Mouse (Mus musculus): ENCODE data around the gene Prr23a2. TPM values are rescaled to one million over a fixed set of nuclear protein-coding genes. Genes with fewer than 3 reads are reported as not detected.

The Prr23a2 gene
- polyA plus RNA-seq, 1 experiment from 2014 or later = not detected

DNA sequence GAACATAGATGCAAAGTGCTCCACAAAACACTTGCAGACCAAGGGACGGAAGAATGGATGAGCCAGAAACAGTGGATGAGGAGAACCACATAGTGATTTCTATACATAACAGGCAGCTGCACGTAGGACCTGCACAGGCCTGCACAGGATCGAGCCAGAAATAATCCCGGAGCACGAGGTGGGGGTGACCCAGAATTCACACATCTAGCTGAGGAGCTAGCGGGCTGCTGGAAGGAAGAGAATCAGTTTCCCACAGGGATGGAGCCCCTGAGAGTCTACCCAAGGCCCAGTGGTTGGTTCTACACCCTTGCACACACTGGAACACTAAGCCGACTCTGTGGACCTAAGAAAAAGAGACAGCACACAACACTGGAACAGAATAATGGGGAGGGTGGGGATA, 32.5 kb upstream of the Prr23a2 start:
- Histone ChIP-seq H3K36me3 (ENCODE audit: control insufficient read depth, insufficient read depth, low read length) (no peaks in the 10 kb centered on the region), H3K4me1 (ENCODE audit: control insufficient read depth, insufficient read depth, low read length) (peaks cover under 1% of the 10 kb centered on the region; the same call in 1 of the 2 replicates), H3K4me2 (ENCODE audit: low read depth, low read length) (no peak overlapping the region), H3K4me3 (ENCODE audit: low read depth, low read length) (no peak overlapping the region), H3K9me3 (ENCODE audit: control insufficient read depth, low read length) (peaks cover 11% of the 10 kb centered on the region; the same call in 1 of the 2 replicates), H3K9ac (ENCODE audit: low read depth, low read length) (no peak overlapping the region), H3K27me3 (replicated peaks; ENCODE audit: control insufficient read depth, insufficient read depth, low read length) (no peaks in the 10 kb centered on the region), H3K27ac (replicated peaks; ENCODE audit: low read depth, low read length) (no peak overlapping the region)
- ATAC-seq (ENCODE audit: low read depth) (no peak), DNase-seq (ENCODE audit: low spot score) (no peak)
- 90% methylated on average over 7 of the region's 7 CpGs for WGBS

- Histone ChIP-seq H3K27ac (replicated peaks; ENCODE audit: low read depth, low read length) (no peak overlapping the region), H3K9ac (ENCODE audit: low read depth, low read length) (no peak overlapping the region), H3K4me3 (ENCODE audit: low read depth, low read length) (no peak overlapping the region), H3K4me2 (ENCODE audit: low read depth, low read length) (no peak overlapping the region), H3K27me3 (replicated peaks; ENCODE audit: control insufficient read depth, insufficient read depth, low read length) (no peaks in the 10 kb centered on the region), H3K9me3 (ENCODE audit: control insufficient read depth, low read length) (no peaks in the 10 kb centered on the region), H3K4me1 (ENCODE audit: control insufficient read depth, insufficient read depth, low read length) (peaks cover 9% of the 10 kb centered on the region; the same call in 1 of the 2 replicates), H3K36me3 (ENCODE audit: control insufficient read depth, insufficient read depth, low read length) (no peaks in the 10 kb centered on the region)
- WGBS = 14% methylated on average over 5 of the region's 5 CpGs
- ATAC-seq (ENCODE audit: low read depth) (no peak), DNase-seq (ENCODE audit: low spot score) (peak; percentile 16)
Measured at GRCm38 (mm10) chr9:98829508-98829907, 26.8 kb upstream of the Prr23a2 start.

- Histone ChIP-seq H3K27ac (replicated peaks; ENCODE audit: low read depth, low read length) (no peak overlapping the region), H3K9me3 (ENCODE audit: control insufficient read depth, low read length) (peaks cover 8% of the 10 kb centered on the region; the same call in 1 of the 2 replicates), H3K4me2 (ENCODE audit: low read depth, low read length) (no peak overlapping the region), H3K27me3 (replicated peaks; ENCODE audit: control insufficient read depth, insufficient read depth, low read length) (no peaks in the 10 kb centered on the region), H3K9ac (ENCODE audit: low read depth, low read length) (no peak overlapping the region), H3K4me3 (ENCODE audit: low read depth, low read length) (no peak overlapping the region), H3K4me1 (ENCODE audit: control insufficient read depth, insufficient read depth, low read length) (no peaks in the 10 kb centered on the region), H3K36me3 (ENCODE audit: control insufficient read depth, insufficient read depth, low read length) (no peaks in the 10 kb centered on the region)
- 73% methylated on average over 7 of the region's 7 CpGs for WGBS
- ATAC-seq (ENCODE audit: low read depth) = no peak
- DNase-seq (ENCODE audit: low spot score) = no peak
Measured at GRCm38 (mm10) chr9:98837537-98838074, 18.7 kb upstream of the Prr23a2 start.

GRCm38 (mm10) chr9:98842117-98842516, 14.2 kb upstream of the Prr23a2 start, which contains the start of gene Prr23a1:
TSS of gene Prr23a1 (plus strand) at chr9:98842503.
- no peaks in the 10 kb centered on the region for H3K36me3 ChIP-seq (ENCODE audit: control insufficient read depth, insufficient read depth, low read length)
- 62% methylated on average over 22 of the region's 22 CpGs for WGBS
- ATAC-seq (ENCODE audit: low read depth) (no peak), DNase-seq (ENCODE audit: low spot score) (no peak)
- H3K27me3 ChIP-seq (replicated peaks; ENCODE audit: control insufficient read depth, insufficient read depth, low read length) = no peaks in the 10 kb centered on the region
- H3K27ac ChIP-seq (replicated peaks; ENCODE audit: low read depth, low read length) = no peak within 1 kb of the TSS
- H3K4me1 ChIP-seq (ENCODE audit: control insufficient read depth, insufficient read depth, low read length) = no peaks in the 10 kb centered on the region
- peaks cover 8% of the 10 kb centered on the region; the same call in 1 of the 2 replicates for H3K9me3 ChIP-seq (ENCODE audit: control insufficient read depth, low read length)
- no peak within 1 kb of the TSS for H3K9ac ChIP-seq (ENCODE audit: low read depth, low read length)
- no peak within 1 kb of the TSS for H3K4me2 ChIP-seq (ENCODE audit: low read depth, low read length)
- no peak within 1 kb of the TSS for H3K4me3 ChIP-seq (ENCODE audit: low read depth, low read length)

DNA sequence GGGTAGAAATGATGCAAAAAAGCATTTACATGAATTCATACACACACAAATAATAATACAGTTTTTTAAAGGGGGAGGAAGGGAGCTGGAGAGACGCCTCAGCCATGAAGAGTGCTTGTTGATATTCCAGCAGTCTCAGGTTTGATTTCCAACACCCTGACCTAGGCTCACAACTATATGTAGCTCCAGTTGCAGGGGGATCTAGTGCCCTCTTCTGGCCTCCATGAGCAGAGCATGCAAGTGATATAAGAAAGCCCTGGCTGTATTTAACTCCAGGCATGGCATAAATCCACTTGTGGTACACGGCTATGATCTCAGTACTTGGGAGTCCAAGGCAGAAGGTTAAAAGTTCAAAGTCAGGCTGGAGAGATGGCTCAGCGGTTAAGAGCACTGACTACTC, 7.2 kb downstream of the Prr23a2 start:
- H3K27me3 ChIP-seq (replicated peaks; ENCODE audit: control insufficient read depth, insufficient read depth, low read length) = 0 out of 2 replicates have a peak, but pooled peaks cover 3% of the 10 kb centered on the region
- no peaks in the 10 kb centered on the region for H3K36me3 ChIP-seq (ENCODE audit: control insufficient read depth, insufficient read depth, low read length)
- H3K9ac ChIP-seq (ENCODE audit: low read depth, low read length) = no peak overlapping the region
- no peak overlapping the region for H3K4me2 ChIP-seq (ENCODE audit: low read depth, low read length)
- DNase-seq (ENCODE audit: low spot score) (no peak), ATAC-seq (ENCODE audit: low read depth) (no peak)
- no peak overlapping the region for H3K4me3 ChIP-seq (ENCODE audit: low read depth, low read length)
- 71% methylated on average over 3 of the region's 3 CpGs for WGBS
- H3K9me3 ChIP-seq (ENCODE audit: control insufficient read depth, low read length) = no peaks in the 10 kb centered on the region
- H3K4me1 ChIP-seq (ENCODE audit: control insufficient read depth, insufficient read depth, low read length) = no peaks in the 10 kb centered on the region
- H3K27ac ChIP-seq (replicated peaks; ENCODE audit: low read depth, low read length) = no peak overlapping the region

DNA sequence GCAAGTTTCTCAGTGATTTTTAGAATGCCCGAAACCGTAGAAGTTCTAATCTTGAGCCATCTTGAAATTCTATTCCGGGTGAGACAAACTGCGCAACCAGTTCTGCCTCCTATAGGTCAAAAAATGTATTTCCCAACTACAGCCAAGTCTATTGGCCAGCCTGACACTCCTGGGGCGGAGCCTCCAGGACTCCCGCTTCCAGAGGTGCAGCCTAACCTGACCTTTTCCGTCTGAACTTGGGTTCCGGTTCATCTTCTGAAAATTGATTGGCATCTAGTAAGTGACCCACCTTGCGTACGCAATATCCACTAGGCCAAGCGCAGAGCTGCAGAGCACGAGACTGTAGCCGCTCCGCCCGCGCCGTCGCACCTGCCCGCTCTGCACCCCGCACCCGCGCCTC, 8.3 kb downstream of the Prr23a2 start, which contains the start of gene Prr23a3:
Gene Prr23a3, plus strand, starts transcription at position 197 of the 400 bp plus-strand sequence.
- no peaks in the 10 kb centered on the region for H3K4me1 ChIP-seq (ENCODE audit: control insufficient read depth, insufficient read depth, low read length)
- no peak within 1 kb of the TSS; the same call in 1 of the 2 replicates for H3K4me2 ChIP-seq (ENCODE audit: low read depth, low read length)
- H3K4me3 ChIP-seq (ENCODE audit: low read depth, low read length) = no peak within 1 kb of the TSS
- ATAC-seq (ENCODE audit: low read depth) (no peak), DNase-seq (ENCODE audit: low spot score) (no peak)
- H3K36me3 ChIP-seq (ENCODE audit: control insufficient read depth, insufficient read depth, low read length) = no peaks in the 10 kb centered on the region
- 0 out of 2 replicates have a peak, but pooled peaks cover 3% of the 10 kb centered on the region for H3K27me3 ChIP-seq (replicated peaks; ENCODE audit: control insufficient read depth, insufficient read depth, low read length)
- no peak within 1 kb of the TSS for H3K27ac ChIP-seq (replicated peaks; ENCODE audit: low read depth, low read length)
- H3K9me3 ChIP-seq (ENCODE audit: control insufficient read depth, low read length) = no peaks in the 10 kb centered on the region
- 67% methylated on average over 22 of the region's 22 CpGs for WGBS
- no peak within 1 kb of the TSS for H3K9ac ChIP-seq (ENCODE audit: low read depth, low read length)

DNA sequence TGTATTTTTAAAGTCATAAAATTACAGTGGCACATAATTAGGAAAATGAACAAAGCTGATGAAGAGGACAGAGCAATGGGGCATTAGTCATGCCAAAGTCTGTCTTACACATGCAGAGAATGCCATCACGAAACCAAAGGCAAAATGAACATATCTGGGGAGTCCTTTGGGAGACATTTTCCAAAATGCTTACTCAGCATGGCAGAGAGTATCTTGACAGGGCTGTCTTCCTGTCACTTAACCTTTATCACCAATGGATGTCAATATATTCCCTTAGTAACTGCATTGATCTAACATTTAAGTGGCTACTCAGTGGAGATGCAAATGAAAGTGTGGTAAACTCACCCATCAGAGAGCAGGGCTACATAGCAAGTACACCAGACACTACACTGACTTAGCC, 45.2 kb downstream of the Prr23a2 start:
- no peak for DNase-seq (ENCODE audit: low spot score)
- Histone ChIP-seq H3K4me3 (ENCODE audit: low read depth, low read length) (no peak overlapping the region), H3K9me3 (ENCODE audit: control insufficient read depth, low read length) (peaks cover 11% of the 10 kb centered on the region), H3K27me3 (replicated peaks; ENCODE audit: control insufficient read depth, insufficient read depth, low read length) (no peaks in the 10 kb centered on the region), H3K4me2 (ENCODE audit: low read depth, low read length) (no peak overlapping the region), H3K4me1 (ENCODE audit: control insufficient read depth, insufficient read depth, low read length) (no peaks in the 10 kb centered on the region), H3K36me3 (ENCODE audit: control insufficient read depth, insufficient read depth, low read length) (no peaks in the 10 kb centered on the region), H3K9ac (ENCODE audit: low read depth, low read length) (no peak overlapping the region), H3K27ac (replicated peaks; ENCODE audit: low read depth, low read length) (no peak overlapping the region)
- 90% methylated on average over 1 of the region's 1 CpGs for WGBS
- no peak for ATAC-seq (ENCODE audit: low read depth)

- ATAC-seq (ENCODE audit: low read depth) = no peak
- Histone ChIP-seq H3K36me3 (ENCODE audit: control insufficient read depth, insufficient read depth, low read length) (no peaks in the 10 kb centered on the region), H3K4me3 (ENCODE audit: low read depth, low read length) (no peak within 1 kb of the TSS), H3K4me1 (ENCODE audit: control insufficient read depth, insufficient read depth, low read length) (no peaks in the 10 kb centered on the region), H3K4me2 (ENCODE audit: low read depth, low read length) (no peak within 1 kb of the TSS), H3K27ac (replicated peaks; ENCODE audit: low read depth, low read length) (no peak within 1 kb of the TSS), H3K27me3 (replicated peaks; ENCODE audit: control insufficient read depth, insufficient read depth, low read length) (no peaks in the 10 kb centered on the region), H3K9ac (ENCODE audit: low read depth, low read length) (no peak within 1 kb of the TSS), H3K9me3 (ENCODE audit: control insufficient read depth, low read length) (no peaks in the 10 kb centered on the region)
- WGBS = 83% methylated on average over 2 of the region's 2 CpGs
- no peak for DNase-seq (ENCODE audit: low spot score)
Measured at GRCm38 (mm10) chr9:98902819-98903218, 46.5 kb downstream of the Prr23a2 start, which contains the start of gene 7420426K07Rik. TSS of gene 7420426K07Rik (plus strand) at chr9:98903119.
